Mouse (Mus musculus): ENCODE results near the gene Phf1.

Gene Phf1

DNA sequence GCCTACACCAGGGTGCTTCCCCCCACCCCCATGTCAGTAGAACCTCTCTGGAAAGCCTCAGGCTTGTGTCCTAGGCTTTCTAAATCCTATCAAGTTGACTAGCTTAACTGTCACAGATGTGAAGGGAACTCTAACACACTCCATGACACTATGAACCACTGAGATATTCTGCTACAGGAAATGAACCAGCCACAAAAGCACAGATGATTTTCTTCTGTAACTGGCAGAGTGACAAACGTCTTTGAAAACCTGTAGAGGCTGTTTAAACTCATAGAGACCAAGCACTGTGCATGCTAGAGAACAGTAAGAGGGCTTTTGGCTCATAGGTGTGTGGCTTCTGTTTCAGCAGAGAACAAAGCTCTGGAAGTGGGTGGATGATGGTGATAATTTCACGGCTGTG is 48.2 kb downstream of the Phf1 start:
- DNase-seq (ENCODE audit: low spot score) = no peak

DNA sequence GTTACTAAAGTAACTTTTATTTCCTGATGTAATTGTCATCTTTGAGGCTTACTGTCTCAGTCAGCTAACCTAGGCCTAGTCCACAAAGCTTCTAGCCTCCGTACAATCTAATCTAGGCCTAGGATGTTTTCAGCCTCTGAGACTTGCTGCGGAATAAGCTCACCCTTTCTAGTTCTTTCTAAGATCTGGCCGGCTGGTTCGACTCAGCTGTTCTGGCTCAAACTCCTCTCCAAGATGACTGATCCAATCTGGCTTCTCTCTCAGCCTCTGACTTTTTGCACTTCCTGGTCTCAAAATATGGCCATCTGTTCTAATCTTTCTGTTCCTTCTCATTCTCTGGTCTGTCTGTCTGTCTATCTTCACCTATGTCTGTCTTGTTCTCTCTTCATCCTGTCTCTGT is 50.5 kb downstream of the Phf1 start:
- DNase-seq (ENCODE audit: low spot score) = no peak

DNA sequence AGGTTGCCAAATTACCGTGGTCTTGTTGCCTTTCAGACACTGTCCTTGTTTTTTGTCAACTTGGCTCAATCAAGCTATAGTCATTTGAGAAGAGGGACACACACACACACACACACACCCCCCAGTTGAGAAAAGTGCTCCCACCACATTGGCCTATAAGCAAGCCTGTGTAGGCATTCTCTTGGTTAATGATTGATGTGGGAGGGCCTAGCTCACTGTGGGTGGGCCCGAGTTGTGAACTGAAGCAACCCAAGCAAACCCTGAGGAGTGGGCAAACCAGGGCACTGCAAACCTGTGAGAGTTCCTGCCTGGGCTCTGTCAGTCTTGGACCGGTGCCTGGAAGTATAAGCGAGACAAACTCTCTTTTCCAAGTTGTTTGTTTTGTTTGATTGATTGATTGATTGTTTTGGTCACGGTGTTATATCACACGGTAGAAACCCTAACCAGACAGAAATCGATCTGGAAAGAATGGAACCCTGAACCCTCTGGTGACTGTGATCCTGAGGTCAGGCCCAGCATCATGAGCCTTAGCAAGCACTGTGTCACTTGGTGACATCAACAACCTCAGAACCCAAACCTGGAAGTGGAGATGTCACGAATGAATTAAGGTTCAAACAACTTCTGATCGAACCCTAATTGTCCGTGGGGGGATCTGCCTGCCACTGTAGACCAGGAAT is 52.8 kb downstream of the Phf1 start:
- DNase-seq (ENCODE audit: low spot score) = peak; percentile 17

Data from yolk sac, embryonic 10.5 days (tissue).